Mouse (Mus musculus): Measurements from ENCODE around the gene Trim2.

Gene Trim2

DNA sequence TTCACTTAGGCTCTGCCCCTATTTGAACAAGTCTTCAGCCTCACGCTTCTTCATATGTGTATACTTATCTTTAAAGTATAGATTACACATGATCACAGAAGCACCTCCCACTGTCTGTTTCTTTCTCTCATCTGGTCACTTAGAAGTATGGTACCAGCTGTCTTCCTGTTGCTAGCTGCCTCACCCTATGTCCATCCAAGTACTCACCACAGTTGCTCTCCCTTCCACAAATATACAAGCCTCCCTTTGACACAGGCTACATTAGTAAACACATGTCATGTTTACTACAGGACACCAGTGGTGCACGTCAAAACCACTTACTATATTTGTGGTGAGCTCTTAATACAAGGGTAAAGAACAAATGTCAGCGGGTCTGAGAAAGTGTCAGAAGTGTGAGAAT lies 175.3 kb downstream of the Trim2 start:
- no peak for DNase-seq

DNA sequence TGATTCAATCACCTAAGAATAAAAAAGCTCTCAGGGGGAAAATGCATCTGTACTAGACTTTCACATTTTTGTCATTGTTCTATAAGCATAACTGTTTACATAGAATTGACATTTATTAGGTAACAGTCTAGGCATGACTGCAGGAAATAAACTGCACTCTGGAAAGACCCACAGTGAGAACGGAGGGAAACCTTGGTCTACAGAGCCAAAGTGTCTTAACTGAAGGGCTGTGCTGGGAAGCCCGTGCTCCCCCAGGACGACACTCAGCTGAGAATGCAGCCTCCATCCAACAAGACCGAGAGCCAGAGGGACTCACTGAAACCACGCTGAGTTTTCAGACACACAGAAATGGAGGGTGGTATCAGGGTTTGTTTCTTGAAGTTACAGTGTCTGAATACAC lies 175.9 kb downstream of the Trim2 start:
- DNase-seq = no peak

DNA sequence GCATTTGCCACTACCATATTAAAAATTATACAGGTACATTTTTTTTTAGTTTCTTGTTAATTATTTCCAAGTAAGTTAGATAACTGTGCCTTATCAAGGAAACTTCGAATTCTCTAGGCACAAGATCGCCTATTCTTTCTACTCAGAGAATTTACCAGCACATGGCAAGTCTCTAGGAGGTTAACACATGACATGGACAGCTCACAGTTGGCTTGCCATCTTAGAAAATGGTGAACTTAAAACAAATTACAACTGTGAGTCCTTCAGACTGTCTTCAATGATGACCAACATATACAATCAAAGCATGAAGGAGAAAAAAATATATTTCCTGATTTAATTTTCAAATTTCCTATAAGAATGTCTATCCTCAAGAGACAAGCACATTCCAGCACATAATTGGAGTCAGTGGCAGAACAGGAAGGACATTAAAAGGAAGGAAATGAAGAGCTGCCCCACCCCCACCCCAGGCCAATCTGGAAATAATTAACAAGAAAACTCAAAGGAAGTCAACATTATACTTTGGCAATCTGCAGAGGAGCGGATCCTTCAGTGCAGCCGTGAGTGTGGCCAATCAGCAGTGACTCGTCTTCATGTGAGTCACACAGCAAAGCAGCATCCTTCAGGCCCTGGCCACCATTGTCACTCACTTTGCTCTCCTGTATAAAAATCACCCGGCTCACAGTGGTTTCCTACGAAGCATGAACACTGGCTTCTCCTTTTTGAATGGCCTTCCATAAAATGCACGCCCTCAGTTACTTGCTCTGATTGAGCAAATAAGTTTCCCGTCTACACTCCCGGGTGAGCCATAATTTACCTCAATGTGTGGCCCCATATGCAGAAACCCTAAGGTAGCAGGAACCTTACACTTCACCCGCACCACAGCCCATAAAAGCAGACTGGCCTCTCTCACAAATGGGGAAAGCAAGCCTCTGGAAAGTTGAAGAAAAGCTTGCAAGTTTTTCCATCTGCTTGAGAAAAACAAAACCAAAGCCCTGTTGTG lies 177.5 kb downstream of the Trim2 start:
- DNase-seq = no peak

DNA sequence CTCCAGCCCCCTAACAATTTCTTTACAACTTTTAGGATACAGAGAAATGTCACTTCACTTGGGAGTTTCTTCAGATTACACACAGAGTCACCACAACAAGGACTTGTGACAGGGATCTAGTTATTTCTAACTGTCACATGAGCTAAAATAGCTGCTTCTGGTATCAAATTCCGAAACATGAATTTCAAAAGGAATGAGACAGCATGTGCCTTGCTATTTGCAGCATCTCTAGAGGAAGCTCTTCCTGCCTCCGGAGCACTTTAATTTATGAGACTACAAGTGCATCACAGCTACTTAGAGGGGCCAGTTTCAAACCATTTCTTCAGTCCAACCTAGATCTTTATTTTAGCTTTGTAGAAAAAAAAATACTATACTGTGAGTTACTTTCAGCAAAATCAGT lies 179.2 kb downstream of the Trim2 start:
- DNase-seq = no peak

DNA sequence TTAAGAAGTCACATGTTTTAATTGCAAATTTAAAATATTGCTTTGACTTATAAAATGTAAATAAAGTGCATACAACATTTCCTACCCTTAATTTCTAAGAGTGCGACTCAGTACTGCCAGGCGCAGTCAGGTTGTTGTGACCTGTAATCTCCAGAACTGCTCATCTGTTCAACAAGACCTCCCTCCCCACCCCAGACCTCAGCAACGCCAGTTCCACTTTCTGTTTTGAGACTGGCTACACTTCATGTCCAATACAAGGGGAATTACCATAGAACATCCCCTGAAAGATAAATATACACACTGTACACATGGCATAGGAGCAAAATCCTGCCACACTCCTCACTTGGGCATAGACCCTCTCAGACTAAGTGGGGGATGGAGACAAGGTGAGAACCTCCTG lies 180.0 kb downstream of the Trim2 start:
- no peak for DNase-seq

DNA sequence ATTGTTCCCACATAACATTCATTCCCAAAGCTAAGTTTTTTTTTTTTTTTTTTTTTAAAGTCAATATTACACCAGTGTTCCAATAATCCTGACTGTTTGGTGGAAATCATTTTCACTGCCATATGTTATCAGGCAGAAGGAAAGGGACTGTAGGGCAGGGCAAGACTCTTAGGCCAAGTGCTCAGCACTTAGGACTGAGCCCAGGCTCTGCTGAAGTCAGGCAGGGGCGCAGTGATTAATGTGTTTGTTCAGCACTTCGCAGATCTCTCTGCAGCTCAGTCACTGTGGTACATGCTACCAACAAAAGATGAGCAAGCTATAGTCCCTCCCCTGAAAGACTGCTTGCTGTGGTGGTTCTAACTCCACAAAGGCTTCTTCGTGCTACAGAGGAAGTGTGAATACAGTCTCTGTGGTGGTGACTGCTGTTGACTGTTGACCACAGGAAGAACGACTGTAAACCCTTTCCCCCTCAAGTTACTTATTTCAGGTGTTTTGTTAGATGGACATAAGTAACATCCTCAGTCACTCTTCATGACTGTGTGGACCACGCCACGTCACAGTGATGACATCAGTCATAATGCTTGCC lies 180.9 kb downstream of the Trim2 start:
- DNase-seq = no peak

DNA sequence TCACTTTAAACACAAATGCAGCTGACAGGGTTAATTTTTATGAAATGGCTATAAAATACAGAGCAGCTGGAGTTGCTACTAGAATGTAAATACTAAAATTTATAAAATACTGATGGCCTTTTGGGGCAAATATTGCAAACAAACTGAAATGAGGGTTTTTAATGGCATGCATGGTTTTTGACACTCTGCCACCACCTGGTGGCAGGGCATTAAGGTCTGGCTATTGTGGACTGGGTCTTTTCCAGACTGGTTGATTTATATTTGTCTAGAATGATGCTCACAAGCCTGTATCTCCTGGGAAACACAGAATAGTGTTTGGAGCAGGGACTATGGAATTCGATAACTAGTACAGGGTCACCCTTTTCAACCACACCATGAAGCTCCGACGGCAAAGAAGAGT lies 183.2 kb downstream of the Trim2 start:
- peak in 1 of 2 experiments; percentile 26 for DNase-seq

DNA sequence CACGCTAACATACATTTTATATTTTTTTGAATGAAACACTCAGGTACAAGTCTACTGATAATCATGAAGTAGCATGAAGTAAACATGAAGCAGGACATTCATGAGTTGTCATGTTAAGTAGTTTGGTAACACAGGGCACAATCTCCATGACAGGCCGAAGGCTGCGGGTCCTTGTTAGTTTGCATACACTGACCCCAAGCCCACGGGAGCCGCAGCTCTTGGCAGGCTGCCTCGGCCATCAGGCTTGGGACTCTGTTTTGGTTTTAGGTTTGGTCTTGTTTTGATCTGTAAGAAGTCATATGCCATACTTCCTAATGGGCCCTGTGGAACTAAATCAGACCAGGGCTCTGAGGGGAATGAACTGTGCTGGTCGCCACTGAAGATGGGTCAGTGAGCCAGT lies 188.0 kb downstream of the Trim2 start:
- DNase-seq = no peak

DNA sequence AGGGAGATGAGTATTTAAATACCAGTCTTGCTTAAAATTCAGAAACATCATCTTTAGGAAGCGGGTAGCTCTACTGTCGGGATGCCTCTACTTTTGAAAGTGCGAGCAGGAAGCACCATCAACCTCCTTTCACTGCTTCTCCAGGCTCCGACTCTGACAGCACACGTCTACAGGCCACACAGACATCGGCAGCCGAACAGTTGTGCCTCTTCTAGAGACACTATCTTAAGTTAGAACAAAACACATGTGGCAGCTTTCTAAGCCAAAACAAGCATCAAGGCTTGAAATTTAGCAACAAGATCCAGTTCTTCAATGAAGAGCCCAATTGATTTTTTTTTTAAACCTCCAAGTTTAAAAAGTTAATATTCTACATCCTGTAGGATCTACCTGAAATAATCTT lies 188.5 kb downstream of the Trim2 start:
- no peak for DNase-seq

Measured in cerebellum, postnatal 25 days (tissue).